Mouse (Mus musculus): Measurements from ENCODE around the gene Umodl1.
A peak's percentile ranks its signal among the peaks of the same experiment; 100 is the strongest.

The Umodl1 gene

GRCm38 (mm10) chr17:30954340-30954739 lies at the start of gene Umodl1:
Gene Umodl1, plus strand, starts transcription at chr17:30954640.
- no peak for DNase-seq

- DNase-seq = no peak
Measured at GRCm38 (mm10) chr17:30907577-30907976, 46.9 kb upstream of the Umodl1 start.

GRCm38 (mm10) chr17:30910866-30911731 lies 43.3 kb upstream of the Umodl1 start:
- DNase-seq = peak; percentile 15

GRCm38 (mm10) chr17:30911732-30912088 lies 42.7 kb upstream of the Umodl1 start:
- no peak for DNase-seq

GRCm38 (mm10) chr17:30912536-30912935 lies 41.9 kb upstream of the Umodl1 start:
- no peak for DNase-seq

GRCm38 (mm10) chr17:30914264-30914663 lies 40.2 kb upstream of the Umodl1 start:
- no peak for DNase-seq

GRCm38 (mm10) chr17:30923566-30923965 lies 30.9 kb upstream of the Umodl1 start:
- no peak for DNase-seq

- no peak for DNase-seq
Measured at GRCm38 (mm10) chr17:30930827-30931226, 23.6 kb upstream of the Umodl1 start.

- no peak for DNase-seq
Measured at GRCm38 (mm10) chr17:30932836-30933235, 21.6 kb upstream of the Umodl1 start.

- no peak for DNase-seq
Measured at GRCm38 (mm10) chr17:30935301-30935700, 19.1 kb upstream of the Umodl1 start.

GRCm38 (mm10) chr17:30938554-30938953 lies 15.9 kb upstream of the Umodl1 start:
- no peak for DNase-seq

- DNase-seq = no peak
Measured at GRCm38 (mm10) chr17:30948382-30948781, 6.1 kb upstream of the Umodl1 start.

GRCm38 (mm10) chr17:30950780-30951179 lies 3.7 kb upstream of the Umodl1 start:
- DNase-seq = peak; percentile 19

GRCm38 (mm10) chr17:30951600-30951999 lies 2.8 kb upstream of the Umodl1 start:
- DNase-seq = no peak

- DNase-seq = no peak
Measured at GRCm38 (mm10) chr17:30961936-30962592, 7.6 kb downstream of the Umodl1 start.

GRCm38 (mm10) chr17:30962880-30963279 lies 8.4 kb downstream of the Umodl1 start:
- DNase-seq = no peak

GRCm38 (mm10) chr17:30969983-30970382 lies 15.5 kb downstream of the Umodl1 start:
- no peak for DNase-seq

- no peak for DNase-seq
Measured at GRCm38 (mm10) chr17:30971877-30972276, 17.4 kb downstream of the Umodl1 start.

GRCm38 (mm10) chr17:30973332-30973731 lies 18.9 kb downstream of the Umodl1 start:
- no peak for DNase-seq

GRCm38 (mm10) chr17:30977290-30977689 lies 22.9 kb downstream of the Umodl1 start:
- no peak for DNase-seq

- DNase-seq = no peak
Measured at GRCm38 (mm10) chr17:30978556-30978955, 24.1 kb downstream of the Umodl1 start.

GRCm38 (mm10) chr17:30983521-30983920 lies 29.1 kb downstream of the Umodl1 start:
- DNase-seq = no peak

GRCm38 (mm10) chr17:30990254-30990653 lies 35.8 kb downstream of the Umodl1 start:
- DNase-seq = no peak

GRCm38 (mm10) chr17:30996296-30996695 lies 41.9 kb downstream of the Umodl1 start:
- DNase-seq = no peak
